10 mouse cellular contexts compared by ENCODE assay signal in genomic region chr7:140855181-140855580, GRCm38 (mm10). TPM values are rescaled to one million over a fixed set of nuclear protein-coding genes. Genes with fewer than 3 reads are reported as not detected.
DNase-seq lines count a peak whose midpoint lies in the region; ATAC-seq and TF ChIP-seq lines count a peak whose summit lies in the region.
"Had no signal": no experiment of that assay in that cellular context is flagged by ENCODE, and none has a peak within 500 bp of the region (broad histone marks: within the 10 kb centered on the region; RNA-seq: fewer than 3 reads in every experiment).

No protein-coding gene starts in this region.

- DNase-seq in lung, adult 2 months = no peak
- DNase-seq in lung, postnatal 25 days (ENCODE audit: low spot score) = no peak
- no peak for DNase-seq in layer of hippocampus, postnatal 25 days (ENCODE audit: extremely low spot score in 1 of 2, low spot score in 1 of 2)
- no peak for DNase-seq in urinary bladder, postnatal 36 days (ENCODE audit: low spot score in 2 of 2)
- no peak for DNase-seq in testis, postnatal 10 days (ENCODE audit: low spot score)

- peak overlapping the region; percentile 99 for H3K4me2 ChIP-seq in embryonic facial prominence, embryonic 15.5 days (replicated peaks)
- H3K4me2 ChIP-seq in intestine, postnatal 0 days (replicated peaks; ENCODE audit: low read depth) = peak overlapping the region; percentile 92
- H3K4me2 ChIP-seq in neural tube, embryonic 13.5 days = peak overlapping the region; percentile 99

- H3K9ac ChIP-seq in embryonic facial prominence, embryonic 15.5 days = peak overlapping the region; percentile 85
- H3K9ac ChIP-seq in intestine, postnatal 0 days (ENCODE audit: low read depth, low read length) = peak overlapping the region; percentile 87
- peak overlapping the region; percentile 95 for H3K9ac ChIP-seq in neural tube, embryonic 13.5 days

- peaks cover 49% of the 10 kb centered on the region for H3K36me3 ChIP-seq in embryonic facial prominence, embryonic 15.5 days
- peaks cover 42% of the 10 kb centered on the region for H3K36me3 ChIP-seq in intestine, postnatal 0 days (ENCODE audit: control insufficient read depth, insufficient read depth)
- peaks cover 59% of the 10 kb centered on the region for H3K36me3 ChIP-seq in neural tube, embryonic 13.5 days

- no peaks in the 10 kb centered on the region for H3K27me3 ChIP-seq in embryonic facial prominence, embryonic 15.5 days
- H3K27me3 ChIP-seq in intestine, postnatal 0 days (replicated peaks; ENCODE audit: control insufficient read depth, insufficient read depth, low read length) = no peaks in the 10 kb centered on the region
- no peaks in the 10 kb centered on the region for H3K27me3 ChIP-seq in neural tube, embryonic 13.5 days

- H3K4me3 ChIP-seq in lung, adult 2 months (replicated peaks; ENCODE audit: extremely low read depth, low read depth, low read length) = peak overlapping the region; percentile 94
- peak overlapping the region; percentile 90 for H3K4me3 ChIP-seq in embryonic facial prominence, embryonic 15.5 days (replicated peaks)
- H3K4me3 ChIP-seq in intestine, postnatal 0 days (ENCODE audit: low read depth, low read length) = peak overlapping the region; percentile 80
- peak overlapping the region; percentile 67 for H3K4me3 ChIP-seq in neural tube, embryonic 13.5 days

- no peaks in the 10 kb centered on the region for H3K9me3 ChIP-seq in embryonic facial prominence, embryonic 15.5 days (replicated peaks)
- no peaks in the 10 kb centered on the region for H3K9me3 ChIP-seq in intestine, postnatal 0 days (ENCODE audit: control insufficient read depth)
- H3K9me3 ChIP-seq in neural tube, embryonic 13.5 days = no peaks in the 10 kb centered on the region

- H3K4me1 ChIP-seq in lung, adult 2 months (ENCODE audit: control insufficient read depth, insufficient read depth, low read length) = peaks cover 14% of the 10 kb centered on the region
- H3K4me1 ChIP-seq in embryonic facial prominence, embryonic 15.5 days = peaks cover 34% of the 10 kb centered on the region
- 0 out of 2 replicates have a peak, but pooled peaks cover 8% of the 10 kb centered on the region for H3K4me1 ChIP-seq in intestine, postnatal 0 days (replicated peaks; ENCODE audit: control insufficient read depth, insufficient read depth, low read length)
- peaks cover 38% of the 10 kb centered on the region for H3K4me1 ChIP-seq in neural tube, embryonic 13.5 days (replicated peaks)

- no peak for TF ChIP-seq POLR2A in lung, adult 2 months (IDR thresholded peaks at IDR 0.05; ENCODE audit: borderline replicate concordance, extremely low read depth, low read depth, low read length)

- 66% methylated on average over 9 of the region's 9 CpGs for WGBS in lung, adult 2 months
- 71% methylated on average over 9 of the region's 9 CpGs for WGBS in embryonic facial prominence, embryonic 15.5 days
- 72% methylated on average over 9 of the region's 9 CpGs for WGBS in intestine, postnatal 0 days
- 76% methylated on average over 9 of the region's 9 CpGs for WGBS in neural tube, embryonic 13.5 days

- no peak for ATAC-seq in embryonic facial prominence, embryonic 15.5 days (ENCODE audit: insufficient number of reproducible peaks, low FRiP score, low TSS enrichment, low read depth)
- ATAC-seq in intestine, postnatal 0 days = no peak
- no peak for ATAC-seq in neural tube, embryonic 13.5 days (ENCODE audit: low read depth)
- ATAC-seq: activated CD4-positive, CD25-positive, alpha-beta regulatory T cell, adult 4 months had no signal

- no peak for TF ChIP-seq CTCF in lung, adult 2 months (IDR thresholded peaks at IDR 0.05; ENCODE audit: insufficient read depth, low read length)
- TF ChIP-seq CTCF in intestine, postnatal 0 days (IDR thresholded peaks at IDR 0.05; ENCODE audit: low read depth) = no peak

- H3K27ac ChIP-seq in embryonic facial prominence, embryonic 15.5 days (replicated peaks) = no peak overlapping the region
- H3K27ac ChIP-seq in intestine, postnatal 0 days (ENCODE audit: low read depth, low read length) = 0 out of 2 replicates have a peak overlapping the region, but pooled peaks have one; percentile 98
- H3K27ac ChIP-seq in neural tube, embryonic 13.5 days (replicated peaks) = 0 out of 2 replicates have a peak overlapping the region, but pooled peaks have one; percentile 93

RNA-seq across cellular contexts. Expression of gene Gm45785, which starts 0.9 kb away (rescaled TPM):
- polyA plus RNA-seq in lung, adult 2 months (2012; rRNA removed) = 2.2 TPM in 1 of 2 replicates, not detected in the other
- not detected in 2 replicates for polyA plus RNA-seq in embryonic facial prominence, embryonic 15.5 days (2015; fragmentation: Nextera tagmentation; extraction: Ambion mirVana)
- not detected in 2 replicates for polyA plus RNA-seq in intestine, postnatal 0 days (2015; fragmentation: Nextera tagmentation; extraction: Ambion mirVana)
- polyA plus RNA-seq in neural tube, embryonic 13.5 days (2015; fragmentation: Nextera tagmentation; extraction: Ambion mirVana) = 1.4 TPM in 1 of 2 replicates, not detected in the other
- total RNA-seq in layer of hippocampus, postnatal 25 days (2021) = not detected
- polyA plus RNA-seq: activated CD4-positive, CD25-positive, alpha-beta regulatory T cell, adult 4 months; gonadal fat pad, adult 2 months had no signal

RNA-seq across cellular contexts. Expression of gene Ric8a, which starts 1.6 kb away (rescaled TPM):
- polyA plus RNA-seq in lung, adult 2 months (2012; rRNA removed) = 112 and 138 TPM in 2 replicates
- 78.8 and 86.1 TPM in 2 replicates for polyA plus RNA-seq in embryonic facial prominence, embryonic 15.5 days (2015; fragmentation: Nextera tagmentation; extraction: Ambion mirVana)
- polyA plus RNA-seq in intestine, postnatal 0 days (2015; fragmentation: Nextera tagmentation; extraction: Ambion mirVana) = 42.3 and 47.7 TPM in 2 replicates
- 99.1 and 107 TPM in 2 replicates for polyA plus RNA-seq in neural tube, embryonic 13.5 days (2015; fragmentation: Nextera tagmentation; extraction: Ambion mirVana)
- 10 to 100 TPM; 79.1 to 86.5 TPM for total RNA-seq in layer of hippocampus, postnatal 25 days (2021)

RNA-seq across cellular contexts. Expression of gene Bet1l, which starts 2.2 kb away (rescaled TPM):
- 25.5 and 30.5 TPM in 2 replicates for polyA plus RNA-seq in lung, adult 2 months (2012; rRNA removed)
- polyA plus RNA-seq in embryonic facial prominence, embryonic 15.5 days (2015; fragmentation: Nextera tagmentation; extraction: Ambion mirVana) = 64.2 and 67.5 TPM in 2 replicates
- polyA plus RNA-seq in intestine, postnatal 0 days (2015; fragmentation: Nextera tagmentation; extraction: Ambion mirVana) = 42.4 and 52.6 TPM in 2 replicates
- 42.4 and 48.1 TPM in 2 replicates for polyA plus RNA-seq in neural tube, embryonic 13.5 days (2015; fragmentation: Nextera tagmentation; extraction: Ambion mirVana)
- 10 to 100 TPM; 26.6 to 29.6 TPM for total RNA-seq in layer of hippocampus, postnatal 25 days (2021)

RNA-seq across cellular contexts. Expression of gene Odf3, which starts 7.6 kb away (rescaled TPM):
- 0.24 TPM in 1 of 2 replicates, not detected in the other for polyA plus RNA-seq in lung, adult 2 months (2012; rRNA removed)
- 0.20 and 0.48 TPM in 2 replicates for polyA plus RNA-seq in embryonic facial prominence, embryonic 15.5 days (2015; fragmentation: Nextera tagmentation; extraction: Ambion mirVana)
- not detected in 2 replicates for polyA plus RNA-seq in intestine, postnatal 0 days (2015; fragmentation: Nextera tagmentation; extraction: Ambion mirVana)
- not detected in 2 replicates for polyA plus RNA-seq in neural tube, embryonic 13.5 days (2015; fragmentation: Nextera tagmentation; extraction: Ambion mirVana)
- total RNA-seq in layer of hippocampus, postnatal 25 days (2021) = not detected
- polyA plus RNA-seq: activated CD4-positive, CD25-positive, alpha-beta regulatory T cell, adult 4 months had no signal

RNA-seq across cellular contexts. Expression of gene Scgb1c1, which starts 9.8 kb away (rescaled TPM):
- 45.0 and 76.2 TPM in 2 replicates for polyA plus RNA-seq in lung, adult 2 months (2012; rRNA removed)
- 2.3 and 8.5 TPM in 2 replicates for polyA plus RNA-seq in embryonic facial prominence, embryonic 15.5 days (2015; fragmentation: Nextera tagmentation; extraction: Ambion mirVana)
- not detected in 2 replicates for polyA plus RNA-seq in intestine, postnatal 0 days (2015; fragmentation: Nextera tagmentation; extraction: Ambion mirVana)
- not detected in 2 replicates for polyA plus RNA-seq in neural tube, embryonic 13.5 days (2015; fragmentation: Nextera tagmentation; extraction: Ambion mirVana)
- not detected for total RNA-seq in layer of hippocampus, postnatal 25 days (2021)
- polyA plus RNA-seq: activated CD4-positive, CD25-positive, alpha-beta regulatory T cell, adult 4 months had no signal
